Mouse (Mus musculus): ENCODE results near the gene Mtfp1.
"Not testable (repeated sequence)": the region's sequence is repeated elsewhere in the genome, so short reads cannot be mapped to it uniquely, and the experiment has no call there.

Gene Mtfp1

DNA sequence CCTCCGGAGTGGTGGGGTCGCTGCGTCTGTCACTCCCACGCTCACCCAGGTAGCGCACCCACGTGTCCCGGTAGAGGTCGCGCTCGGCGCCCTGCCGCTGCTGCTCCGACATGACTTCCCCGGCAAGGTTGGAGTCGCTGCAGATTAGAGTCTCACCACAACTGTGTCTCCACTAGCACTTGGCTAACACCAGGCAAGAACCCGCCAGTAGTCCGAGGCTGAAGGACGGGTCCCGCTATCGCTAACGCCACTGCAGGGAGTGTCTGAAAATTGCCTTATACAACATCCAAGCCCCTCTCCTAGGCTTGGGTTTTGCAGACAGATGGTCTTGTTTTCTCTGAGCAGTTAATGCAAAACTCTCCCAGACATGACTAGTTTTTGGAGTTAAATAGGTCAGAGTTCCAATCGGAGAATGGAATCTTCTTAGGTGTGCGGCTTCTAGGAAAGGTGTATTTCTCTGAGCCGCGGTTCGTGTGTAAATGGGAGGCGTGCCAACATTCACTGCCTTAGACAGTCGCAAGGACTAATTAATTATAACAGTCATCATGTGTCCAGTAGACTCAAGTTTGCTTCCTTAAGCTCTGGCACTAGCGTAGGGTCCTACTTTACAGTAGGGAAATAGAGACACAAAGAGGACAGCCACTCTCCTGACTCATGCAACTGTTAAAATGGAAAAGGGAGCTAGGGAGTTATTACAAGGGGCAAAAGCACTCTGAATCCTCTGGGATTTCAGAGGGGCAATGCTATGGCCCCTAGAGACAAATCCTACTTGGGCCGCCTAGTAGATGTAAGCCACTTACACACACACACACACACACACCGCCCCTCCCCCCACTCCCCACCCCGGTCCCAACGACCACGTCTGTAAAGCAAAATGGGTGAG is at the start of gene Mtfp1:
Gene Mtfp1, minus strand, starts transcription at position 275 of the 883 bp plus-strand sequence.
- DNase-seq (ENCODE audit: low spot score in 2 of 2), result peak; percentile 73 to 74

DNA sequence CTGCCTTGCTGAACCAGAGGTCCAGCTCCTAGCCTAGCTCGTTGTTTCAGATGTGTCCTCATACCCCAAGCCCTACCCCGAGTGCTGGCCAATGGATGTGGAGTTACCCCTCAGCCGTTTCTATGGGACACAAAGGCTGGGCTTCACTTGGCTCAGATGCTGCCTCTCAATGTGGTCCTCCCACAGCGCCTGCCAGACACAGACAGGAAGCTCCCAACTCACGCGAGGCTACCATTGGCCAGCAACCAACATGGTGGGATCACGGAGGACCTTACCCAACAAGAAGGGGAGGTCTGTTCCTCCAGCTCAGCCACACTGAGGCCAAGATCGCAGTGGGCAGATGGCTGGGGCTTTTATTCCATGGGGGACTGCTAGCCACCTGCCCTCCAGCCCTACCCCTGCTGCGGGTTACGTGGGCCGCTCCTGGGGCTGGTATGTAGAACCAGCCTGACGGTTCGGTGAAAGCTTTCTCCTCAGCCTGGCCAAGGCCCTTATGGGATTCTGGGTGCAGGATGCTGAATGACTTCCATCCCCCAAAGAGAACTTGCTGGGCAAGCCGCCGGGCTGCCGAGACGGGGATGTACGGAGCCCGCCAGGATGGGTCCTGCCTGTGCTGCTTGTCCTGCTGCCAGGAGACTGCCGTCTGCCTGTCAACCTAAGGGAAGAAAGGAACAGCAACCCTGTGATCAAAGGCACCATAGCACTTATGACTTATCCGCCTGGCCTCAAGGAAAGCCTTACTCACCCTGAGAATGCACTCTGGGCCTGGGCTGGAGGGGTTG is 48.2 kb upstream of the Mtfp1 start:
- no peak for DNase-seq (ENCODE audit: low spot score in 2 of 2)

DNA sequence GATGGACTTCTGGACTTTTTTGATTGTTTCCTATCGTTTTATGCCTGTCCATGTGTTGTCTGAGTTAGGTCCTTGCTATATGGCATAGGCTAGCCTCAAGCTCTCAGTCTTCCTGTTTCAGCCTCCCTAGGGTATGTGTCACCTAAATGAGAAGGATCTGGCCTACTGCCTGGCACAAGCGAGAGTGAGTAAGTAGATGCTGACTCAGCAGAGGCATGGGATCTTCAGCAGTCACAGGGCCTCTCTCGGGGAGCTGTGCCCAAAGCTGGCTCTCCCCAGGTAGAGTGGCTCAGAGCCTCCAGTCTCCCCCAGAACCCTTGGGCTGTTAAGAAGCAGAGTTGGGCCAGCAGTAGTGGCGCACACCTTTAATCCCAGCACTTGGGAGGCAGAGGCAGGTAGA is 47.1 kb upstream of the Mtfp1 start:
- DNase-seq (ENCODE audit: low spot score in 2 of 2), result no peak

DNA sequence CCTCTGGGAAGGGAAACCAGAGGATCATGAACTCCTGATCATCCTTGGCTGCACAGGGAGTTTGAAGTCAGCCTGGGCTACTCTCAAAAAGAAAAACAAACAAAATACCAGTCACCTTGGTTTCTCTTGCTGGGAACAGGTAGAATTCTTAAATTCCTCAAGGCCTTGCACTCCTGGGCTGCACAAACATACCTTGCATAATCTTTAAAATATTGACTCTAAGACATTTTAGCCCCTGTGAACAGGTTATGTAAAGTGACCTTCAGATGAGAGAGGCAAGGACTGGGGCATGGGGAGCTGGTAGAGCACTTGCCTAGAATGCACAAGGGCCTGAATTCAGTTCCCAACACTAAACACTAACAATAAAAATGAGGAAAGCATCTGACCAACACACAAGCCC is 46.3 kb upstream of the Mtfp1 start:
- DNase-seq (ENCODE audit: low spot score in 2 of 2), result no peak

DNA sequence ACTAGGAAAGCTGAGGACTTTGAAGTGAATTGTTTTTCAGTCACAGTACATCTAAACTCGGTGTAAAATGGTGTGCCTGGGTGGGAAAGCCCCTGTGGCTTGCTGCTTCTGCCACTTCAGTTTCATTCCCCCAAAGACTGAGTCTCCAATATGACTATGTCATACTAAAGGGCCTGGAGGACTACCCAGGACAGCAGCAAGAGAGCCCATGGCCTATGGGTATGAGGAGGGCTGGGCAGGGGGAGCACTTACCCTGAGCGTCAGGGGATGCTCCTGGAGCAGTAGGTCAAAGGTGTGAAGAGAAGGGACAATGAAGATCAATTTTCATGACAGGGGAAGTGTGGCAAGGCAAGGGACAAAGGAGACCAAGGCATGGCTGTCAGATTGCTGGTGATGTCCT is 43.7 kb upstream of the Mtfp1 start:
- no peak for DNase-seq (ENCODE audit: low spot score in 2 of 2)

DNA sequence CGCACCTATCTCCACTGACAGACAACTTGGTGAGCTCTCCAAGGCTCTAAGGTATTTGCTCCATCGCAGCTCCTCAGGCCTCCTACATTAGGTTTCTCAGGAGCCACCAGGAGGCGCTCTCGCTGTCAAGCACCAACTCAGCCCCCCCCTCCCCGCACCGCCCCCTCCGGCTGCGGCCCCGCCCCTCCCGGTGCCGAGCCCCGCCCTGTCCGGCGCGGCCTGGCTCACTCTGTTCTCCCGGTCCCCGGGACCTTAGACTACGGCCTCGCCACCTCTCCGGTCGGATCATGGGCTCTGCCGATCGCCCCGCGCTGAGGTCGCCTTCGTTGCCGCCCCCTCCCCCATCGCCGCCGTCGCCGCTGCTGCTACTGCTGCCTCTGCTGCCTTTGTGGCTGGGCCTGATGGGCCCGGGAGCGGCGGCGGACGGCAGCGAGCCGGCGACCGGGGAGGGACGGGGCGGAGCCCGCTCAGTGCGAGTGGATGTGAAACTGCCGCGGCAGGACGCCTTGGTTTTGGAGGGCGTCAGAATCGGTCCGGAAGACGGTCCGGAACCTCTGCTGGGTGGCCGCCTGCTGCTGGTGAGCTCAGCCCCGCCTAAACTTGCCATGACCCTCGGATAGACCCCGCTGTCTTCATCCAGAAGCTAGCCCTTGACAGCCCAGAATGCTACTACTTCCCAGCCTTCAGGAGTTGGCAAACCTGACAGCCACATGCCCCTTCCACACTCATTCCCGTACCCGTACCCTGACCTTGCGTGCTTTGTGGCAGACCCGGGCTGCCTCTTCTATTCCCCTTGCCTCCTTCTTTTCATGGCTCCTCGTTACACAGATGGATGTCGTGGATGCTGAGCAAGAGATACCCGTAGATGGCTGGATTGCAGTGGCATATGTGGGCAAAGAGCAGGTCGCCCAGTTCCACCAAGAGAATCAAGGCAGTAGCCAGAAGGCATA is 40.0 kb upstream of the Mtfp1 start, which contains the start of gene Rnf215:
Gene Rnf215, plus strand, starts transcription at position 217 of the 950 bp plus-strand sequence.
- DNase-seq (ENCODE audit: low spot score in 2 of 2), result peak; percentile 89

DNA sequence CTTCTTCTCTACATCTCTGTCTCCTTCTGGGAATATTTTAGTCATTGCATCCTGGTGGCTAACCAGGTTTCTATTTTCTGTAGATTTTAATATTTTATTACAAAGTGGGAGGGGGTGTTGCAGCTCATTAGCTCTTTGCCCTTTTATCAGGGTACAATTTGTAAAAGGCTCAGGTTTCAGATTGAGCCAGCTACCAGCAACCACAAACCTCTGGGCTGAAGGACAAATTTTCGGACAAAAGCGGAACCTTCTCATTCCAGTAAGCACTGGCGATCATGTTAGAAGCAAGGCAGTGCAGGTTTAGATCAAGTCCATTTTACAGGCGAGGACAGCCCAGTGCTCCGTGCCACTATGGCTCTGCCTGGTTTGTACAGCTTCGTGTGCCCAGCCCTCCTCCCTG is 39.2 kb upstream of the Mtfp1 start:
- no peak for DNase-seq (ENCODE audit: low spot score in 2 of 2)

DNA sequence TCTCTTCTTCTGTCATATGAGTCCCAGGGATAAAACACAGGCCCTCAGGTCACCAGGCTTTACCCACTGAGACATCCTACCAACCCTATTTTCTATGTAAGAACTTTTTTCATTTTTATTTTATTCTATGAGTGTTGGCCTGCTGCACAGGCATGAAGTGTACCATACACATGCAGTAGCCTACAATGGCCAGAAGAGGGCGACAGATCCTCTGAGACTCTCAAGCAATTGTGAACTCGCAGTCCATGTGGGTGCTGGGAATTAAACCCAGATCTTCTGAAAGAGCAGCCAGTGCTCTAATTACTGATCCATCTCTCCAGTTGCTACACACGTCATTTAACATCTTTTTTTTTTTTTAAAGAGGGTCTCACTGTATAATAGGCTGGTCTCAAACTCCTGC is 38.2 kb upstream of the Mtfp1 start:
- DNase-seq (ENCODE audit: low spot score in 2 of 2), result no peak

DNA sequence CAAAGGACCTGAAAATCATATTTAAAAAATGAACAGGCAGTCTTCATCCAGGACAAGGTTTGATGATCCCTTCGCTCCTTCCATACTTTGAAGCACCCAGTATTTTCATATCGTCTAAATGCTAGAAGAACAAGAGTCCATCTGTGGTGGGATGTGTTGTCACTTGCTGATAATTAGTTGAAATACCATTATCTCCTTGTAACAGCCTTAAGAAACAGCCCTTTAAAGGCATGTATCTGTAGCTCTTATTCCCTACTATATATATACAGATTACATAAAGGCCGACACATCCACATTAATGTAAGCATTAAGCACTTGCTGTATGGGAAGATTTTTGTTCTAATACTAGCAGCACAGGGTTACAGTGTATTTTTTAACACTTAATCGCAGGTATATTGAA is 33.2 kb upstream of the Mtfp1 start:
- not testable (repeated sequence) for DNase-seq (ENCODE audit: low spot score in 2 of 2)

DNA sequence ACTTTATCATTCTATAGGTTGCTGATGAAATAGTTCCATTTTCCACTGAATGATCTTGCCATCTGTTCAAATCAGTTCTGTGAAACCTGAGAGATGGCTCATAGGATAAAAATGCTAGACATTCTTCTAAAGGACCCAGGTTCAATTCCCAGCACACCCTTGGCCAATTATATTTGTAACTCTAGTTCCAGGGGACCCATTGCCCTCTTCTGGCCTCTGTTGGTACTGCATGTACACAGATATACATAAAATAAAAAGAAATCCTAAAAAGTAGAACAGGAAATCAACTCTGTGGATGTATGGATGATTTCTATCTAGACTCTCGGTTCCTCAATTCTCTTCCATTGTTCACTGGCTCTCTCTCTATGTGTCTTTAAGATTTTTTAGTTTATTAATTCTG is 31.8 kb upstream of the Mtfp1 start:
- no peak for DNase-seq (ENCODE audit: low spot score in 2 of 2)

DNA sequence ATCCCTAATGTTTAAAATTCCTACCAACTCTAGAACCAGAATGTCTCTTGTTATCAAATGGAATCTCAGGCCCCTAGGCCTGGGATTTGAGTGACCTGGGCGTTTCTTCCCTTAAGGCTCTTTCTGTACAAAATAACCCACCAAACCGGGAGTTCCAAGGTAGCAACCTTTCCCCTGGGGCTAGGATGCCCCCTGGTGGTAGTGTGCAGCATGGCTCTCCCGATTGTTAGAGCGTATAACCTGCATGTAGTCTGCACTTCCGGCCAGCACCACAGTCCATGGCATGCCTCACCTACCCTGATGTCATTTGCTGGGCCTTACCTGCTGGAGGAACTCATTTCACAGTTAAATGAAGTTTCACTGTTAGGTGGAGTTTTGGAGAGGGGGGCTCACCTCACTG is 28.7 kb upstream of the Mtfp1 start:
- no peak for DNase-seq (ENCODE audit: low spot score in 2 of 2)

DNA sequence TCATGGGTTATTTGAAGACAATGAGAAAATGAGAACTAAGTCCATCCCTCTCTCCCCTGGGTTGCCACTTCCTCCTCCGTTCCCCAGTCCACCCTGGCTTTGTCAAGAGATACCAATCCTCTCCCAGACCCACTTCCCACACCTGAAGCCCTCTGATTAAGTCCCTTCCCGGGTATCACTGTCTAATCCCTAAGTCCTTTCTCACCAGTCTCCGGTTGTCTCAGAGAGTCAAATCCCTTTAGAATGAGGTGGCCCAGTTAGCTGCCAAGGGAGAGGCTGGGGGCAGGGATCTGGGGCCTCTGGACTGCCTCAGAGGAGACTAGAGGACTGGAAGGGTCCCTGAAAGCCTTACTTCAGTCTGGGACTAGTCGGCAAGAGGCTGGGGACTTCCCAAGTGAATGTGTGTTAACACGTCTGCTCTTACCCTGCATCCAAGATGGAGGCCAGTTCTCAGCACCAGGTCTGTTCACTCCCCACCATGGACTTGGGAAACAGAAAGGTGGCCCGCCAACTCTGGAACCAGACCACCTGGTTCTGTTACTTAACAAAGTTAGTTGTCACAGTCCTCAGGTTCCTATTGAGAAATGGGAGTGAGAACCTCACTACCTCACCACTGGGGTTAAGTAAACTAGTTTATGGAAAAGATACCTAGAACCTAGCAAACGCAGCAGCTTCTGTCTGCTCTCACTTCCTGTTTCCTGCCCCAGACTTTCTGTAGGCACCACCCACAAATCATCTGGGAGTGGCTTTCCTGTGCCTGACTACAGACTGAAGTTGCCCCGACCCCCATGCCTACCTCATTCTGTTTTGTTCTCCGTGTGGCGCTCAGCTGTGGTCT is 27.7 kb upstream of the Mtfp1 start, which contains the start of gene Sec14l2:
Gene Sec14l2, minus strand, starts transcription at position 674 of the 838 bp plus-strand sequence.
- DNase-seq (ENCODE audit: low spot score in 2 of 2), result no peak

DNA sequence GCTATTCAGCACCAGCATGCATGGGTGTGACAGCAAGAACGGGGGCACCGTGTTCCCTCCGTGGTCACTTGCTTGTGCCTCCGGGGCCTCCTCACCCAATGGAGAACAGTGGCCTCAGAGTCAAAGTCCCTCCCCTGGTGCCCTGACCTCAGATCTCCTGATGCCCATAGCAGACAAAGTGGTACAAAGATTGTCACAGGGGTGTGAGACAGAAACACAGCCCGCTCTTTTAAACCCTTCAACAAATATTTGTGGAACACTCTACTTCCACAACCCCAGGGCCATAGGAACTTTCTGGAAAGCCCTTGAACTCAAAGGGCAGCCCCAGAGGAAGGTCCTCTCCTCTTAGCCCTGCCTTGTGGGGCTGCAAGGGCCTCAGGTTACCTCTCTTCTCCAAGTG is 27.0 kb upstream of the Mtfp1 start:
- no peak for DNase-seq (ENCODE audit: low spot score in 2 of 2)

DNA sequence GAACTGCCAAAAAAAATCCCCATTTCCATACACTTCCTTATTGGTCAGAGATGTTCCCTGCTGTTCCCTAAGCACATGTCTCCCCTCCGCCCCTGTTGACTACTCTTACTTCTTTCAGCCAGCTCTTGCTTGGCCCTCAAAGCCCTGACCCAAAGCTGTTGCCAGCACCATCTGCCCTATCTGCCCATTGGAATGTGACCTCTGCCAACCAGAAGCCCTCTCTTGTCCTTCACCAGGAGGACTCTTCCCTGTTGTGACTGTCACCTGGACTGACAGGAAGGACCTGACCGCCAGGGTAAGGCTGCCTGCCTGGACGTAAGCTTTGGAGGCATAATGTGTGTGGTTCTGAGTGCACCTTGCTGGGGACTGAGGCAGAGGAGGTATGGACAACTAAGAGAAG is 26.4 kb upstream of the Mtfp1 start:
- DNase-seq (ENCODE audit: low spot score in 2 of 2), result no peak

DNA sequence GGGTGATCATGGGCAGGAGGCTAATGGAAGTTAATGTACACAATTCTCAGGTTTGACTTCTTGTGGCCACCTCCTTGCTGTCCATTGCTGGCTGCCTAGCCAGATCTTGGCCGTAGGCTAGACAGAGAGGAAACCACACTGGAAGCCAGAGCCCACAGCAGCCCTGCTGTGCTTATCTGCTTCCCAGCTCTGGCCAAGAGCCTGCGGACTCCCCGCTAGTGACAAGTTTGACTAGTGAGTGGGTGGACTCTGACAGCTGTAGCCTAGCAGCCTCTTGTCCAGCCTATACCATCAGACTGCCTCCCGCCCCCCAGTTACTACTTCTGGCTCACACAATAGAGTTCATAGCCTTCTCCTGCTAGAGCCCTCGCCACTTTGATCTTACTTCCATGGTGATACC is 24.4 kb upstream of the Mtfp1 start:
- DNase-seq (ENCODE audit: low spot score in 2 of 2), result no peak

DNA sequence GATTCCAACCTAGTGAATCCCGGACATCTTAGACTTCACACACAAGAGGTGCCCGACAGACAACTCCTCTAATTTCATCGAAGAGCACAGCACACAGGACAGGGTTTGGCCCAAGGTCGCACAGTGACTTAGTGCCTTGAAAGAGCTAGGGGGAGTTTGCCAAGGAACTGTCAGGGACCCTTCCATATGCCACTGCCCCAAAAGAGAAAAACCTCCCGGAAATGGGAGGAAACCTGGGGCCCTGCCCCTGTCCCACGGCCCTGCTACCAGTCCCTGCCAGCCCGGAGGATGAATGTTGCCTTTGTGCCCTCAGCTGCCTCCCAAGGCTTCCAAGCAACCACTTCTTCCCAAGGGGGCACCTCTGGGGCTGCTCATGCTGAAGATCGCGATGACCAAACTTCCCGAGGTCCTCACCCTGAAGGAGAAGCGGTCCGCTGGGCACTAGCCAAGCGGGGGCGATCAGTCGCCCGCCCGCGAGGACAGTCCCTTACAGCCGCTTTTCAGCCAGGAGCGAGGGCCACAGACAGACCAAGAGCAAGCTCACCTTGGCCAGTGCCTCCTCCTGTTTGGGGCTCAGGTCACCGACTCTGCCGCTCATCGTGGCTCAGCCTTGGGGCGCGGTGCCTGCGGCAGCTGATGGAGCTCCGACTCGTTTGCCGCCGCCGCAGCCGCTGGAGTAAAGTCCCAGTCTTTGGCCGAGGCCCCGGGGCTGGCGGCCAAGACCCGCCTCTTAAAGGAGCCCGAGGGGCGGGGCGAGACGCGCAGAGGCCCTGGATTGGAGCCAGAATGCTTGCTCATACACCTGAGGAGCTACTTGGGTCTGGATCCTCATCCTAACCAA is 23.1 kb upstream of the Mtfp1 start:
- peak; percentile 49 to 60 for DNase-seq (ENCODE audit: low spot score in 2 of 2)

DNA sequence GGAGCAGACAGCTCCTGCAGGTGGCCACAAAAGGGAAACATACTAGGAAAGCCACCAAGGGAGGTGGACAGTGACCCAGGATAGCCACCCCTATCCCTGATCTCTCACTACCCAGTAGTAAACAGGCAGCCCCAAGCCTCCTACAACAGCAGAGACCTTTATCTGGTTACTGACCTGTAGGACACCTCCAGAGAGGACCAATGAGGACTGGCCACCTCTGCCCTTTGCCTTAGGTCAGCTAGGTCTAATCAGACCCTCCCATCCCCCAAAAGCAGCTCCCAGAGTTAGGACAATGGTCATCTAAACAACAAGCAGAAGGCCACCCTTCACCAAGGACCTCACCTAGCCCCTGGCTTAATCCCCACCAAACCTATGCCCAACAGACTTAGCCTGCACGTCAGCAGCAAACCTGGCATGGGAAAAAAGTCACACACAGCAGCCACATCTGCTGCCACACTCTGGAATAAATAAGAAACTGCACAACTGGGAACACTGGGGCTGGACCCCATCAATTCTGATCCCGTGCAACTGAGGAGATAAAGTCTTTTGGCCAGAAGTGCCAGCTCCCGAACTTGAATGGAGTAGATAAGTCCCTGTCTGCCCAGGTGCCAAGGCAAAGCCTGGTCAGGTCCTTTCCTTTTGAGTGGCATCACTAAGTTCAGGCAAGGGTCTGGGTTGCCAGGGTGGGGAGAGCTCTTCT is 22.3 kb upstream of the Mtfp1 start:
- no peak for DNase-seq (ENCODE audit: low spot score in 2 of 2)

DNA sequence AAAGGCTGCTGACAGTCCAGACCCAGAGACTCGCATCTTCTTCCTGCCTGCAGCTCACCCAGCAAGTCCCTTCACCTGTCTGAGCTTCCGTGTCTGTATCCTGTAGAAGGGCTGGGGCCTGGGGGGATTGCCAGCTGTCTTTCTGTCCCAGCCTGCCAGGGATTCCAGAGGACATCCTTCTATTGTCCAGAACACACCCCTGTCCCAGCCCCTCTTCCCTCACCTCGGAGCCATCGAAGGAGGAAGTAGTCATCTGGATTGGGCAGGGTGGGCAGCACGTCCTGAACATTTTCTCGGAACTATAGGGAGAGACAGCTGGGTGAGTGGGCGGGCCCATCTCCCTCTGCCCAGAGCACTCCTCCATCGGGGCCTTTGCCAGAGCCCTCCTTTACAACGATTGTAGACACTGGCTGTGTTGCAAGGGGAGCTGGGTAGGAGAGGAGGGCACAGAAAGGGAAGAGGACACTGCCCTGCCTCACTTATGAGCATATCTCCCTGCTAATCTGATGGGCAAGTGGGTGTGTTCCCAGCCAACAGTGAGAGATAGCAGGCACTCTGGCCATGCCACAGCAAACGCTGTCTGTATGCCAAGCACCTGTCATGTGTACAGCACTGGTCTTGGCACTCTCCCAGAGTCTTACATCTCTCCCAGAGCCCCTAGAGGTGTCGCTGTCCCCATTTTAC is 21.4 kb upstream of the Mtfp1 start:
- no peak for DNase-seq (ENCODE audit: low spot score in 2 of 2)

DNA sequence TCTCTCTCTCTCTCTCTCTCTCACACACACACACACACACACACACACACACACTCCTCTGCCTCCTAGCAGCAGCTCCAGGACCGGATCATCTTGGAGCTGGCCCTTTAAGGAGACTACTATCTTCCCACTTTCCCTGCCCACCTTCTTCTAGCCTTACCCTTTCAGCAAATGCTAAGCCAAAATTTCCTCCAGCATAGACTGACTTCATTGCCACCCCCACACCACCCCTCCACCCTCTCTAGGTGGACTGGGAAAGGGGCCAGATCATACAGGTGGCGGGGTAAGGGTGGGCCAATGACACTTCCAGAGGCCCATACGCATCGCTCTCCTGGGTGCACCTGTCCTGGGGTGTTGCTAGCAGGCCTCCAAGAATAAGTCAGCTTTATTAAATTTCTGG is 20.2 kb upstream of the Mtfp1 start:
- no peak for DNase-seq (ENCODE audit: low spot score in 2 of 2)
